Mouse (Mus musculus): ENCODE results near the gene Setmar.

GRCm38 (mm10) chr6:108073071-108073470 lies 8.2 kb downstream of the Setmar start:
- TF ChIP-seq CTCF (conservative IDR thresholded peaks at IDR 0.05; ENCODE audit: low read length) = no peak
- no peak for TF ChIP-seq POU5F1 (IDR thresholded peaks at IDR 0.05; ENCODE audit: borderline replicate concordance, low read length)
